29 mouse cellular contexts compared by ENCODE assay signal in genomic region chr10:95354047-95354446, GRCm38 (mm10). TPM values are rescaled to one million over a fixed set of nuclear protein-coding genes. Genes with fewer than 3 reads are reported as not detected.
DNase-seq lines count a peak whose midpoint lies in the region; ATAC-seq lines count a peak whose summit lies in the region.
"Had no signal": no experiment of that assay in that cellular context is flagged by ENCODE, and none has a peak within 500 bp of the region (broad histone marks: within the 10 kb centered on the region; RNA-seq: fewer than 3 reads in every experiment).

No protein-coding gene starts in this region.

- peaks cover 7% of the 10 kb centered on the region for H3K4me1 ChIP-seq in hindbrain, embryonic 13.5 days (replicated peaks)
- H3K4me1 ChIP-seq in hindbrain, embryonic 14.5 days (replicated peaks; ENCODE audit: control insufficient read depth, insufficient read depth, low read length) = no peaks in the 10 kb centered on the region
- peaks cover 3% of the 10 kb centered on the region; the same call in 1 of the 2 replicates for H3K4me1 ChIP-seq in forebrain, embryonic 12.5 days
- H3K4me1 ChIP-seq: embryonic facial prominence, embryonic 12.5 days; embryonic facial prominence, embryonic 15.5 days; forebrain, embryonic 15.5 days; heart, embryonic 12.5 days; heart, embryonic 15.5 days had no signal

- no peak overlapping the region for H3K4me3 ChIP-seq in hindbrain, embryonic 13.5 days
- H3K4me3 ChIP-seq in hindbrain, embryonic 14.5 days (replicated peaks; ENCODE audit: low read length) = no peak overlapping the region
- H3K4me3 ChIP-seq in forebrain, embryonic 12.5 days (replicated peaks) = no peak overlapping the region
- H3K4me3 ChIP-seq: embryonic facial prominence, embryonic 12.5 days; embryonic facial prominence, embryonic 15.5 days; forebrain, embryonic 15.5 days; heart, embryonic 12.5 days; heart, embryonic 15.5 days; hindbrain, embryonic 15.5 days; intestine, embryonic 15.5 days had no signal

- no peak for ATAC-seq in hindbrain, embryonic 13.5 days (ENCODE audit: low FRiP score)
- ATAC-seq in hindbrain, embryonic 14.5 days (ENCODE audit: low FRiP score) = no peak
- no peak for ATAC-seq in forebrain, embryonic 12.5 days (ENCODE audit: low FRiP score)
- ATAC-seq: activated CD4-positive, CD25-positive, alpha-beta regulatory T cell, adult 4 months; forebrain, embryonic 15.5 days; intestine, embryonic 15.5 days; Patski had no signal

- H3K27ac ChIP-seq in hindbrain, embryonic 13.5 days = peak overlapping the region; percentile 44
- H3K27ac ChIP-seq in hindbrain, embryonic 14.5 days = no peak overlapping the region
- H3K27ac ChIP-seq in forebrain, embryonic 12.5 days = no peak overlapping the region
- H3K27ac ChIP-seq: embryonic facial prominence, embryonic 12.5 days; embryonic facial prominence, embryonic 15.5 days; forebrain, embryonic 15.5 days; heart, embryonic 15.5 days; hindbrain, embryonic 15.5 days; intestine, embryonic 15.5 days had no signal

- no peak overlapping the region for H3K9ac ChIP-seq in hindbrain, embryonic 13.5 days
- H3K9ac ChIP-seq in hindbrain, embryonic 14.5 days = no peak overlapping the region
- no peak overlapping the region for H3K9ac ChIP-seq in forebrain, embryonic 12.5 days
- H3K9ac ChIP-seq: embryonic facial prominence, embryonic 12.5 days; embryonic facial prominence, embryonic 15.5 days; forebrain, embryonic 15.5 days; heart, embryonic 12.5 days; heart, embryonic 15.5 days; hindbrain, embryonic 15.5 days; intestine, embryonic 15.5 days had no signal

- H3K27me3 ChIP-seq in hindbrain, embryonic 13.5 days = no peaks in the 10 kb centered on the region
- no peaks in the 10 kb centered on the region for H3K27me3 ChIP-seq in hindbrain, embryonic 14.5 days (ENCODE audit: control insufficient read depth, insufficient read depth, low read length)
- H3K27me3 ChIP-seq in forebrain, embryonic 12.5 days = 0 out of 2 replicates have a peak, but pooled peaks cover 3% of the 10 kb centered on the region
- H3K27me3 ChIP-seq: embryonic facial prominence, embryonic 12.5 days; embryonic facial prominence, embryonic 15.5 days; forebrain, embryonic 15.5 days; heart, embryonic 12.5 days; heart, embryonic 15.5 days; hindbrain, embryonic 15.5 days; intestine, embryonic 15.5 days; Patski had no signal

- peak; percentile 5 for DNase-seq in embryo, embryonic 11 days
- DNase-seq in embryo, embryonic 9.5 days (ENCODE audit: extremely low spot score) = no peak
- DNase-seq in hindbrain, embryonic 14.5 days (ENCODE audit: low spot score) = no peak
- peak; percentile 92 for DNase-seq in ES-CJ7 (ENCODE audit: low read depth, low spot score)
- DNase-seq in ZHBTc4 (ENCODE audit: low read depth, low spot score) = peak; percentile 84
- DNase-seq in right cerebral cortex, postnatal 14 days = no peak
- DNase-seq: adrenal gland, adult 8-10 months; adrenal gland, postnatal 25 days; cerebellum, adult 11-12 months; cerebellum, adult 8-10 months; cerebellum, postnatal 10 days; cerebellum, postnatal 36 days; gastrocnemius, postnatal 25 days; heart, adult 18-20 months; heart, postnatal 10 days; heart, postnatal 36 days; kidney, adult 11 months had no signal

- H3K9me3 ChIP-seq in hindbrain, embryonic 13.5 days = no peaks in the 10 kb centered on the region
- peaks cover 3% of the 10 kb centered on the region; the same call in 1 of the 2 replicates for H3K9me3 ChIP-seq in hindbrain, embryonic 14.5 days (ENCODE audit: control insufficient read depth, low read length)
- H3K9me3 ChIP-seq in forebrain, embryonic 12.5 days = no peaks in the 10 kb centered on the region
- H3K9me3 ChIP-seq: embryonic facial prominence, embryonic 15.5 days; forebrain, embryonic 15.5 days; G1E; heart, embryonic 15.5 days; intestine, embryonic 15.5 days had no signal

- no peaks in the 10 kb centered on the region for H3K36me3 ChIP-seq in hindbrain, embryonic 13.5 days
- H3K36me3 ChIP-seq in hindbrain, embryonic 14.5 days (replicated peaks; ENCODE audit: control insufficient read depth, insufficient read depth) = no peaks in the 10 kb centered on the region
- no peaks in the 10 kb centered on the region for H3K36me3 ChIP-seq in forebrain, embryonic 12.5 days (replicated peaks)
- H3K36me3 ChIP-seq: embryonic facial prominence, embryonic 12.5 days; embryonic facial prominence, embryonic 15.5 days; forebrain, embryonic 15.5 days; G1E; heart, embryonic 12.5 days; heart, embryonic 15.5 days; hindbrain, embryonic 15.5 days; intestine, embryonic 15.5 days had no signal

- H3K4me2 ChIP-seq in hindbrain, embryonic 13.5 days = no peak overlapping the region
- no peak overlapping the region for H3K4me2 ChIP-seq in hindbrain, embryonic 14.5 days (replicated peaks)
- no peak overlapping the region for H3K4me2 ChIP-seq in forebrain, embryonic 12.5 days
- H3K4me2 ChIP-seq: embryonic facial prominence, embryonic 12.5 days; embryonic facial prominence, embryonic 15.5 days; forebrain, embryonic 15.5 days; heart, embryonic 12.5 days; heart, embryonic 15.5 days; hindbrain, embryonic 15.5 days; intestine, embryonic 15.5 days had no signal

- WGBS in hindbrain, embryonic 13.5 days = 54% methylated on average over 6 of the region's 6 CpGs
- 51% methylated on average over 6 of the region's 6 CpGs for WGBS in hindbrain, embryonic 14.5 days
- WGBS in forebrain, embryonic 12.5 days = 62% methylated on average over 6 of the region's 6 CpGs

RNA-seq across cellular contexts. Expression of gene Cradd, which starts 30.1 kb away (rescaled TPM):
- 10.3 and 11.7 TPM in 2 replicates for polyA plus RNA-seq in hindbrain, embryonic 13.5 days (2015; fragmentation: Nextera tagmentation; extraction: Ambion mirVana)
- polyA plus RNA-seq in hindbrain, embryonic 14.5 days (2014; fragmentation: Nextera tagmentation; extraction: Ambion mirVana) = 9.9 and 11.6 TPM in 2 replicates
- 13.3 and 14.2 TPM in 2 replicates for polyA plus RNA-seq in forebrain, embryonic 12.5 days (2016; fragmentation: Nextera tagmentation; extraction: Ambion mirVana)

Comparison
In these comparisons a context has a peak if more than half of its experiments do, and no peak if none do; other contexts are left out.
1. DNase-seq: peak in embryo, embryonic 11 days (single experiment), ES-CJ7 (single experiment) and ZHBTc4 (single experiment); none in embryo, embryonic 9.5 days (single experiment), hindbrain, embryonic 14.5 days (single experiment) and right cerebral cortex, postnatal 14 days (single experiment).